Mouse (Mus musculus): ENCODE results near the gene Gm3629.
A peak's percentile ranks its signal among the peaks of the same experiment; 100 is the strongest.
"Not testable (repeated sequence)": the region's sequence is repeated elsewhere in the genome, so short reads cannot be mapped to it uniquely, and the experiment has no call there.

Gm3629 gene

GRCm38 (mm10) chr14:6590513-6590912, at the start of gene Gm3629:
Gene Gm3629 (minus strand): TSS chr14:6590613.
- not testable (repeated sequence) for DNase-seq

- DNase-seq = not testable (repeated sequence)
These were observed 31.9 kb upstream of the Gm3629 start, which contains the start of gene Gm3460 for GRCm38 (mm10) chr14:6622318-6622717. Gene Gm3460 (minus strand): TSS chr14:6622418.

- peak; percentile 3 for DNase-seq
These were observed 16.0 kb upstream of the Gm3629 start for GRCm38 (mm10) chr14:6606436-6606835.

GRCm38 (mm10) chr14:6605004-6605403, 14.6 kb upstream of the Gm3629 start:
- peak; percentile 25 for DNase-seq

GRCm38 (mm10) chr14:6604551-6604950, 14.1 kb upstream of the Gm3629 start:
- peak; percentile 1 for DNase-seq

GRCm38 (mm10) chr14:6537190-6537589, 53.2 kb downstream of the Gm3629 start, which contains the start of gene Gm8356:
Gene Gm8356 (minus strand): TSS chr14:6537290.
- not testable (repeated sequence) for DNase-seq
